Mouse (Mus musculus): ENCODE results near the gene Sapcd2.
"Not testable (repeated sequence)": the region's sequence is repeated elsewhere in the genome, so short reads cannot be mapped to it uniquely, and the experiment has no call there.

The Sapcd2 gene

DNA sequence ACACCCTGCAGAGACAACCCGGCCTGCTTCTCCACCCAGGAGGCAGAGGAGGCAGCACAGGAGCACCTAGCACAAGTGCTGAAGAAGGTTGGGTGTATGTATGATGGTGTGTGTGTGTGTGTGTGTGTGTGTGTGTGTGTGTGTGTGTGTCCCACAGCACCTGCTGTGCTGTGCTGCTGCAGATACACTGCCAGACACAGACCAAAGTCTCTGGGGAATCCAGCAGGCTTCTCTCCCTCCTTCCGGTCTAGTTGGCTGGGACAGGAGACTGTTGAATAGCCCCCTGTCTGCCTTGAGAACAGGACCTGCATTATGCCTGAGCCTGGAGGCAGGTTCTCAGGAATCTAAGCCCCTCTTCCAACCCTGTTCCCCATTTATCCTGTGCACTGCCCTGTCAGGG, 1.3 kb downstream of the Sapcd2 start:
- no peak for DNase-seq

DNA sequence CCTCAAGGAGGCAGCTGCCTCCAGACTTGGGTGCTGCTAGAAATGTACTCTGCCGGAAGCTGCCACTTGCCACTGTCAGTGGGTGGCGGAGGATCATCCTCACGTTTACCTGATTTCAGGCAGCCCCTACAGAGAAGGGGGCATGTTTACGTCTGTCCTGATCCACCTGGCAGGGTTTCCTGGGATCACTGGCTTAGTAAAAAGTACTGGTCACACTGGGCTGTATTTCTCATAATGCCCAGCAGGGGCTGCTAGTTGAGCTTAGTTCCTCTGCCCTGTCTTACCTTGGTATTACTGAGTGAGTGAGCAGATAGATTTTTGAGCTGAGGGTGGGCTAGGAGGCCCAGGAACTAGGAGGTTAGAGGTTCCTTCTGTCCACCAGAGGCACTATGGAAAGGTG, 4.5 kb downstream of the Sapcd2 start:
- peak in 1 of 2 experiments; percentile 24 for DNase-seq

DNA sequence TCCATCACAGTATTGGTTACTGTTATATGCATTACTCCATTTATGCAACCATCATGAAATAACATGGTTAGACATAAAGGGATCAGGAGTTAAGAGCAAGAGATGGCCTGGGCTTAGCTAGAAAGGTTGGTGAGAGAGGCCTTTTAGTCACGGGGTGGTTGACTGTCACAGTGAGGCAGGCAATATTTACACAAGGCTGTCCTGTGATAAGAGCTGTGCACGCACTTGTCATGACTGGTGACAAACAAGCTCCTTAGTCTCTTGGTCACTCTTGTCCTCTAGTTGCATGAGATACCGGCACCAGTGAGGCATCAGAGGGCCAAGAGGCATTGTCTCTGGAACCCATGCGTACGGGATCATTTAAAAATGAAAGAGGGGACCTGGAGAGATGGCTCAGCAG, 12.4 kb downstream of the Sapcd2 start:
- DNase-seq = no peak

- no peak for DNase-seq
These were observed 19.1 kb downstream of the Sapcd2 start for GRCm38 (mm10) chr2:25391266-25391665.

- DNase-seq = no peak
These were observed 22.4 kb downstream of the Sapcd2 start for GRCm38 (mm10) chr2:25394281-25395221.

DNA sequence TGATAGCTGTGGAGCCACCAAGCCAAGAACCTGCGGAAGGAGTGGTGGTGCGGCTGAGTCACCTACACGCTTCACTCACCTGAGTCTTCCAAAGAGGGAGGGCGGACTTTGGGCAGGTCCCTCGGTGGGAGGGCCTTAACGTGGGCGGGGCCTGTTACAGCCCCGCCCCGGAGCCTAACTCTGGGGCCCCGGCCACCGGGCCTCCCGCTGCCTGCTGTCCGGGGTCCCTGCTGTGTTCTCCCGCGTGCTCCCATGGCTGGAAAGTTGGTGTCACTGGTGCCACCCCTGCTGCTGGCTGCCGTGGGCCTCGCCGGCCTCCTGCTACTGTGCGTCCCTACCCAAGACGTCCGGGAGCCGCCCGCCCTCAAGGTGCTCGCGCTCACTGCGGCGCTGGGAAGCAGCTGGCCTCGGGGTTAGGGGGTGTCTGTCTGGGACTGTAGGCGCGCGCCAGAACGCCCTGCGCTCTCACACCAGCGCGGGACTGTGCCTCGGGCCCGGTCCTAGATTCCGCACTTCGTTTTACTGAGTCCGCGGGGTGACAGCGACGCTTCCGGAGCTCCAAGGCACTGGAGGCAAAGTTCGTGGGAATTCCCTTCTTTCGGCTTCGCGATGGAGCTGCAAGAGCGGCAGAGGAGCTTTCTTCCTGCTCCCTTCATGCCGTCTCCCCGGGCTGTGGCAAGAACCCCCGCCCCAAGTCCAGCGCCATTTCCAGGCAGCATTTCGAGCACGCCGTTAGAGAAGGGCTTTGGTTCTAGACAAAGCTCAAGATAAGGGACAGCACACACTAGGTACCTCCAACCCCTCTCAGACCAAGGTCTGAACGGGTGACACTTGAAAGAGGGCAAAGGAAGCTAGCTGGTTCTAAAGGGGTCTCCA, 23.8 kb downstream of the Sapcd2 start, which contains the start of gene Entpd2:
TSS of gene Entpd2 (plus strand) at position 154 of the 876 bp plus-strand sequence.
- DNase-seq = peak; percentile 44 to 60

DNA sequence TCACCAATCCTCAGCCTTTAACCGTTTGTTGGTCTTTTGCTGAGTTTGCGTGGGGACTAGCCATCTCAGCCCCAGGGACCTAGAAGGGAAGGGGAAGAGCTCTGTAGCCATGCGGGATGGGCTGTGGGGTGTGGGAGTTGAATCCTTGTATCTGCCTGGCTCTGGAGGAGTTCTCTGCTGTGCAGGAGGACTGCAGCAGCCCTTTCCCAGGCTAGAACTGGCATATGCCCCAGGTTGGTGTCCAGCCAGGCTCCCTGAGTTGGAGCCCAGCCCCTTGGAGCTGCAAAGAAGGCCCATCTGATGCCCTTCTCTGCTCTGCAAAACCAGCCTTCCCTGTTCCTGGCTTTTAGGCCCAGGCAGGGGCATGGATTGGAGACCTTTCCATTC, 24.5 kb downstream of the Sapcd2 start:
- DNase-seq = no peak

DNA sequence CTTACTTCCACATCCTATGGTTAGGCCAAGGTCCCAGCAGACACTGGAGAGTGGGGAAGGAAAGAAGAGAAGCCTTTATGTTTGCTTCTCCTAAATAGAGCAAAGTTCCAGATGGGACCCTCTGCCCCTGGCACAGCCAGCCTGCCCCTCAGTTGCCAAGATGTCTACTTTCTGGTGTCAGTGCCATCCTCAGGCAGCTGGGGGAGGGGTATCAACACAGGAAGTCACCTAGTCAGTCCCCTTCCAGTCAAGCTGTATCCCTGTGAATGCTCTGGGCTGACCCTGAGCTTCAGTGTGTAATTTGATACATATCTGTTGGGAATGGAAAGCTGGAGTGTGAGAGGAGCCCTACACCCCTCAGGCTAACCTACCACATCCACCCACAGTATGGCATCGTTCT, 24.9 kb downstream of the Sapcd2 start:
- no peak for DNase-seq

GRCm38 (mm10) chr2:25398065-25398464, 25.9 kb downstream of the Sapcd2 start:
- DNase-seq = no peak

- no peak for DNase-seq
These were observed 26.9 kb downstream of the Sapcd2 start, which contains the start of gene Npdc1 for GRCm38 (mm10) chr2:25399051-25399450. Gene Npdc1, plus strand, starts transcription at chr2:25399351.

- DNase-seq = peak in 1 of 2 experiments; percentile 17
These were observed 28.2 kb downstream of the Sapcd2 start for GRCm38 (mm10) chr2:25400291-25400690.

- DNase-seq = peak; percentile 65 to 75
These were observed 28.6 kb downstream of the Sapcd2 start for GRCm38 (mm10) chr2:25400764-25401163.

GRCm38 (mm10) chr2:25402377-25402971, 30.4 kb downstream of the Sapcd2 start:
- peak; percentile 73 to 82 for DNase-seq

GRCm38 (mm10) chr2:25402972-25403601, 31.0 kb downstream of the Sapcd2 start:
- peak; percentile 84 to 85 for DNase-seq

DNA sequence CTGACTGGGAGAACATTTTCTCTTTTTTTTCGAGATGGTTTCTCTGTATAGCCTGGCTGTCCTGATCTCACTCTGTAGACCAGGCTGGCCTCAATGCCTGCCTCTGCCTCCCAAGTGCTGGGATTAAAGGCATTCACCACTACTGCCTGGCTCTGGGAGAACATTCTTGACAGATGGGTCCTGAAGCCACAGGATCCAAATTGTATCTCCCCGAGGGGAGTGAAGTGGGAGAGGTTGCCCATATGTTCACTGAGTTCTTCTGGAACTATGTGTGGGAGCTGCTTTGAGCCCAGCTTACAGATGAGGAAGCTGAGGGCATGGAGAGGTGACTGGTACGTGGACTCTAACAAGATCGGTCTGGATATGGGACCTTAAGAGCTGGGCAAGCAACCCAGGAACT, 31.9 kb downstream of the Sapcd2 start:
- DNase-seq = no peak

DNA sequence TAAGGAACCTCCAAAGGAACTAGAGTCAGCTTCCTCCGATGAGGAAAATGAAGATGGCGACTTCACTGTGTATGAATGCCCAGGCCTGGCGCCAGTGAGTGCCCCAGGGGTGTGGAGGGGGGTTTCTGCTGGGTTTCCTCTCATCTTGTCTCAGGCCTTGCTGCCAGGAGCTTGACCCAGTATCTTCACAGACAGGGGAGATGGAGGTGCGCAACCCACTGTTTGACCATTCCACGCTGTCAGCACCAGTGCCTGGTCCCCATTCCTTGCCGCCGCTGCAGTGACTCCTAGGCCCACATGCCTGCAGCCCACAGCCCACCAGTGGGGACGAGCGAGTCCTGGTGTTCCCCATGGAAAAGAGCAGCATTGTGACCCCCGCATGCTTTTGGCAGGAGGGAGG, 36.8 kb downstream of the Sapcd2 start:
- DNase-seq = no peak

DNA sequence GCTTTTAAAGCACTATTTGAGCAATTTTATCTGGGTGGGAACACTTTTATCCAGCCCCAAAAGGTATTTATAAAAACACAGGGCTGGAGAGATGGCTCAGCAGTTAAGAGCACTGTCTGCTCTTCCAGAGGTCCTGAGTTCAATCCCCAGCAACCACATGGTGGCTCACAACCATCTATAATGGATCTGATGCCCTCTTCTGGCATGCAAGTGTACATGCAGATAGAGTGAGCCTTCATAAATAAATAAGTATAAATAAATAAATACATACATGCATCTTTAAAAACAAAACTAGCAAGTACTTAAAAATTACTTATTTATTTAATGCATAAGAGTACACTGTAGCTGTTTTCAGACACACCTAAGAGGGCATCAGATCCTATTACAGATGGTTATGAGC, 41.3 kb downstream of the Sapcd2 start:
- not testable (repeated sequence) for DNase-seq

DNA sequence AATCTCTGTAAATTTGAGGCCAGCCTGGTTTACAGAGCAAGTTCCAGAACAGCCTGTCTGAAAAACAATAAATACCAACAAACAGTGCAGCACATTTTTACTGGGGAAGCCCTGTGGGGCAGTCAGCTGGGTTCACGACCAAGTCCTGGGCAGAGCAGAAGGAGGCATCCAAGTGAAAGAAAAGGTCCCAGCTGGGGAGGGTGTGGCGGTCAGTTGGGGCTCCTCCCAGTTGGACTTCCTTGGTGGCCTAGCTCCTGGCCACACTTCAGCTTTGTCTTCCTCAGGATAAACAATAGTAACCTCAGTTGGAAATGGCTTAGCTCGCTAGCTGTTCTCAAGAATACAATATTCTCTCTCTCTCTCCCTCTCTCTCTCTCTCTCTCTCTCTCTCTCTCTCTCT, 45.3 kb downstream of the Sapcd2 start:
- no peak for DNase-seq

GRCm38 (mm10) chr2:25421896-25422295, 49.8 kb downstream of the Sapcd2 start:
- peak; percentile 31 to 33 for DNase-seq

DNA sequence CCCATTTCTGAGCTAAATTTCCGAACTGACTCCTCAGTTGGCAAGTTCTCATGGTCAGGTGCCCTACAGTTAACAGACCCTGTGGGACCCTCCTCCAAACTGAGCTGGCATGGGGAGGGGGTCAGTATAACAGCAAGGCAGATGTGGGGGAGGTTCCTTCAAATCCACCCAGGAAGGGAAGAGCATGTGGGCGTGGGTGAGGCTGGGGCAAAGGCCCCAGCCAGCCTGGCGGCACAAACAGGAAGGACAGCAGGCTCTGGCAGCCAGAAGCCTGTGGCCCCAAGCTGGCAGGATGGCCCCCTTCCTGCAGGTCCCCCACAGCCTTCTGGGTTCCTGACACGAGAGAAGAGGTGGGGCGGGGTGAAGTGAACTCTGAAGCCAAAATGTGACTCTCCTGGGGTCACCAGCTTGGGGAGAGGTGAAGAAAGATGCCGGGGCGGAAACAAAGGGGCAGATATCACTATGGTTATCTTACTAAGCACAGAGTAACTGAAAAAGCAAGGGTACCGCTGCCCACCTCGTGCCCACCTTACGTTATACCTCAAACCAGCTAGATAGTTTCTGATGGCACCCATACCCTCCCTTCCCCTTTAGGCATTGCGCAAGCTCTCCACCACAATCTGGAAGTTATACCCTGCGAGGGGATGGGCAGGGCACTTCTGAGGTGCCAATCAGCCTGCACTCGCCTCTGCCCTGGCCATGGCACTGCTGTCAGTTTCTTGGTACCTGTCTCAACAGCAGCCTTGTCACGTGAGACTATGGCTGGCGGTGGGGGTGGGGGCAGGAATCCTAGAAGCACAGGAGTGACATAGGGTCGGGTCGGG, 50.7 kb downstream of the Sapcd2 start, which contains the start of gene Fut7:
TSS of gene Fut7 (plus strand) at position 681 of the 824 bp plus-strand sequence.
- peak; percentile 51 to 52 for DNase-seq

- no peak for DNase-seq
These were observed 51.5 kb downstream of the Sapcd2 start for GRCm38 (mm10) chr2:25423626-25424025.

Data from lung, adult 18-20 months (tissue).